Mouse (Mus musculus): Measurements from ENCODE around the gene St3gal3.

Gene St3gal3

GRCm38 (mm10) chr4:118147547-118148316 lies 13.0 kb upstream of the St3gal3 start:
- ChIA-PET CTCF (no interaction called here), POLR2A (interaction anchor here in 2 of 4 experiments (1.6 to 3.2 kb wide), 3 partner anchors 9 to 32 kb away, joined by 5 to 14 read pairs (median 7); partner anchors contain the start of gene Kdm4a (in 1 of the 2))

GRCm38 (mm10) chr4:118147090-118147489 lies 12.4 kb upstream of the St3gal3 start:
- ChIA-PET CTCF (no interaction called here), POLR2A (interaction anchor here in 2 of 4 experiments (1.2 to 3.2 kb wide), 5 partner anchors 9 to 32 kb away, joined by 3 to 14 read pairs (median 5); partner anchors contain the start of gene Kdm4a (in 1 of the 2))

- ChIA-PET POLR2A (interaction anchor here in 3 of 4 experiments (0.6 to 3.3 kb wide), 11 partner anchors 9 to 1405 kb away, joined by 3 to 19 read pairs (median 4); partner anchors contain the start of genes Kdm4a (in 3 of the 3), St3gal3 (in 2 of the 3) and Ptprf (in 1 of the 3)), CTCF (interaction anchor here in 1 of 4 experiments (0.6 kb wide), 1 partner anchor 958 kb away, joined by 5 read pairs; no protein-coding TSS in a partner anchor)
Observed at GRCm38 (mm10) chr4:118144324-118144723, 9.6 kb upstream of the St3gal3 start.

GRCm38 (mm10) chr4:118143679-118144078 lies 9.0 kb upstream of the St3gal3 start:
- POLR2A ChIA-PET: interaction anchor here in 3 of 4 experiments (0.6 to 3.3 kb wide), 13 partner anchors 9 to 1405 kb away, joined by 3 to 19 read pairs (median 4); partner anchors contain the start of genes Kdm4a (in 3 of the 3), St3gal3 (in 2 of the 3) and Ptprf (in 1 of the 3)
- CTCF ChIA-PET: no interaction called here

- CTCF ChIA-PET: no interaction called here
Observed at GRCm38 (mm10) chr4:118141511-118141910, 6.8 kb upstream of the St3gal3 start.

GRCm38 (mm10) chr4:118138891-118139290 lies 4.2 kb upstream of the St3gal3 start:
- ChIA-PET CTCF (no interaction called here), POLR2A (interaction anchor here in 3 of 4 experiments (0.7 to 7.0 kb wide), 19 partner anchors 8 to 722 kb away, joined by 3 to 69 read pairs (median 4); partner anchors contain the start of gene Kdm4a (in 2 of the 3))

More at GRCm38 (mm10) chr4:118141511-118141910, 6.8 kb upstream of the St3gal3 start:
- POLR2A ChIA-PET: interaction anchor here in 2 of 4 experiments (0.9 to 3.3 kb wide), 4 partner anchors 9 to 38 kb away, joined by 3 to 19 read pairs (median 10); partner anchors contain the start of gene Kdm4a (in 2 of the 2)

- POLR2A ChIA-PET: interaction anchor here in 3 of 4 experiments (0.6 to 7.0 kb wide), 21 partner anchors 9 to 1497 kb away, joined by 3 to 69 read pairs (median 4); partner anchors contain the start of gene Kdm4a (in 3 of the 3)
- CTCF ChIA-PET: no interaction called here
Observed at GRCm38 (mm10) chr4:118137857-118138256, 3.1 kb upstream of the St3gal3 start.

GRCm38 (mm10) chr4:118137311-118137710 lies 2.6 kb upstream of the St3gal3 start:
- ChIA-PET CTCF (interaction anchor here in 1 of 4 experiments (0.6 kb wide), 1 partner anchor 432 kb away, joined by 4 read pairs; no protein-coding TSS in a partner anchor), POLR2A (interaction anchor here (0.6 to 7.0 kb wide), 18 partner anchors 8 to 1497 kb away, joined by 3 to 69 read pairs (median 4); partner anchors contain the start of genes Kdm4a (in 3 of the 4) and Dph2 (in 1 of the 4))

GRCm38 (mm10) chr4:118135414-118135813 lies 700 bp upstream of the St3gal3 start:
- POLR2A ChIA-PET: interaction anchor here (0.6 to 7.0 kb wide), 24 partner anchors 8 to 1928 kb away, joined by 3 to 69 read pairs (median 5); partner anchors contain the start of genes Kdm4a (in 3 of the 4) and Atp6v0b (in 1 of the 4)
- CTCF ChIA-PET: interaction anchor here in 2 of 4 experiments (0.6 to 1.3 kb wide), 4 partner anchors 44 to 207 kb away, joined by 3 to 5 read pairs (median 4); partner anchors contain the start of gene Kdm4a (in 1 of the 2)

- CTCF ChIA-PET: interaction anchor here in 2 of 4 experiments (0.7 to 1.2 kb wide), 3 partner anchors 11 to 516 kb away, joined by 3 to 4 read pairs (median 4); no protein-coding TSS in a partner anchor
Observed at GRCm38 (mm10) chr4:118131329-118131728, 3.4 kb downstream of the St3gal3 start.

GRCm38 (mm10) chr4:118123030-118123704 lies 11.5 kb downstream of the St3gal3 start:
- CTCF ChIA-PET: interaction anchor here in 1 of 4 experiments (1.0 kb wide), 1 partner anchor 170 kb away, joined by 3 read pairs; no protein-coding TSS in a partner anchor
- POLR2A ChIA-PET: interaction anchor here in 2 of 4 experiments (0.6 to 2.0 kb wide), 9 partner anchors 11 to 244 kb away, joined by 3 to 7 read pairs (median 4); partner anchors contain the start of genes Kdm4a (in 2 of the 2) and St3gal3 (in 1 of the 2)

More at GRCm38 (mm10) chr4:118131329-118131728, 3.4 kb downstream of the St3gal3 start:
- POLR2A ChIA-PET: interaction anchor here in 3 of 4 experiments (0.8 to 1.6 kb wide), 5 partner anchors 9 to 49 kb away, joined by 3 to 6 read pairs (median 3); partner anchors contain the start of gene Kdm4a (in 1 of the 3)

GRCm38 (mm10) chr4:118122078-118122477 lies 12.6 kb downstream of the St3gal3 start:
- POLR2A ChIA-PET: interaction anchor here in 2 of 4 experiments (0.6 to 1.5 kb wide), 7 partner anchors 9 to 206 kb away, joined by 3 to 6 read pairs (median 3); partner anchors contain the start of gene St3gal3 (in 1 of the 2)
- CTCF ChIA-PET: interaction anchor here in 1 of 4 experiments (1.0 kb wide), 1 partner anchor 39 kb away, joined by 3 read pairs; no protein-coding TSS in a partner anchor

- POLR2A ChIA-PET: interaction anchor here in 2 of 4 experiments (0.7 to 3.0 kb wide), 10 partner anchors 10 to 405 kb away, joined by 3 to 18 read pairs (median 4); partner anchors contain the start of gene Kdm4a (in 2 of the 2)
- CTCF ChIA-PET: interaction anchor here in 1 of 4 experiments (0.6 kb wide), 1 partner anchor 165 kb away, joined by 4 read pairs; no protein-coding TSS in a partner anchor
Observed at GRCm38 (mm10) chr4:118117565-118117964, 17.1 kb downstream of the St3gal3 start.

GRCm38 (mm10) chr4:118116098-118116497 lies 18.6 kb downstream of the St3gal3 start:
- CTCF ChIA-PET: interaction anchor here in 1 of 4 experiments (1.7 kb wide), 1 partner anchor 32 kb away, joined by 3 read pairs; no protein-coding TSS in a partner anchor
- POLR2A ChIA-PET: interaction anchor here in 1 of 4 experiments (1.5 to 3.0 kb wide), 2 partner anchors 9 to 22 kb away, joined by 5 to 18 read pairs; no protein-coding TSS in a partner anchor

GRCm38 (mm10) chr4:118115132-118115531 lies 19.6 kb downstream of the St3gal3 start:
- POLR2A ChIA-PET: interaction anchor here in 1 of 4 experiments (0.6 to 1.5 kb wide), 2 partner anchors 23 to 48 kb away, joined by 3 to 5 read pairs; no protein-coding TSS in a partner anchor
- CTCF ChIA-PET: interaction anchor here in 1 of 4 experiments (1.7 kb wide), 1 partner anchor 31 kb away, joined by 3 read pairs; no protein-coding TSS in a partner anchor

- ChIA-PET CTCF (interaction anchor here in 1 of 4 experiments (0.7 kb wide), 1 partner anchor 29 kb away, joined by 3 read pairs; no protein-coding TSS in a partner anchor), POLR2A (interaction anchor here in 2 of 4 experiments (0.9 to 1.6 kb wide), 4 partner anchors 11 to 67 kb away, joined by 3 to 6 read pairs (median 4); partner anchors contain the start of genes Kdm4a (in 1 of the 2) and St3gal3 (in 1 of the 2))
Observed at GRCm38 (mm10) chr4:118112601-118113000, 22.1 kb downstream of the St3gal3 start.

- CTCF ChIA-PET: interaction anchor here in 1 of 4 experiments (0.6 to 1.0 kb wide), 2 partner anchors 151 to 460 kb away, joined by 3 read pairs; no protein-coding TSS in a partner anchor
Observed at GRCm38 (mm10) chr4:118109649-118110048, 25.1 kb downstream of the St3gal3 start.

More at GRCm38 (mm10) chr4:118109649-118110048, 25.1 kb downstream of the St3gal3 start:
- POLR2A ChIA-PET: interaction anchor here in 2 of 4 experiments (0.9 to 1.9 kb wide), 9 partner anchors 9 to 264 kb away, joined by 3 to 7 read pairs (median 3); partner anchors contain the start of genes Kdm4a (in 2 of the 2) and St3gal3 (in 1 of the 2)

All from embryonic stem cell, embryonic (primary cell).